Mouse (Mus musculus): ENCODE measurements around the gene Gucy2d.

DNA sequence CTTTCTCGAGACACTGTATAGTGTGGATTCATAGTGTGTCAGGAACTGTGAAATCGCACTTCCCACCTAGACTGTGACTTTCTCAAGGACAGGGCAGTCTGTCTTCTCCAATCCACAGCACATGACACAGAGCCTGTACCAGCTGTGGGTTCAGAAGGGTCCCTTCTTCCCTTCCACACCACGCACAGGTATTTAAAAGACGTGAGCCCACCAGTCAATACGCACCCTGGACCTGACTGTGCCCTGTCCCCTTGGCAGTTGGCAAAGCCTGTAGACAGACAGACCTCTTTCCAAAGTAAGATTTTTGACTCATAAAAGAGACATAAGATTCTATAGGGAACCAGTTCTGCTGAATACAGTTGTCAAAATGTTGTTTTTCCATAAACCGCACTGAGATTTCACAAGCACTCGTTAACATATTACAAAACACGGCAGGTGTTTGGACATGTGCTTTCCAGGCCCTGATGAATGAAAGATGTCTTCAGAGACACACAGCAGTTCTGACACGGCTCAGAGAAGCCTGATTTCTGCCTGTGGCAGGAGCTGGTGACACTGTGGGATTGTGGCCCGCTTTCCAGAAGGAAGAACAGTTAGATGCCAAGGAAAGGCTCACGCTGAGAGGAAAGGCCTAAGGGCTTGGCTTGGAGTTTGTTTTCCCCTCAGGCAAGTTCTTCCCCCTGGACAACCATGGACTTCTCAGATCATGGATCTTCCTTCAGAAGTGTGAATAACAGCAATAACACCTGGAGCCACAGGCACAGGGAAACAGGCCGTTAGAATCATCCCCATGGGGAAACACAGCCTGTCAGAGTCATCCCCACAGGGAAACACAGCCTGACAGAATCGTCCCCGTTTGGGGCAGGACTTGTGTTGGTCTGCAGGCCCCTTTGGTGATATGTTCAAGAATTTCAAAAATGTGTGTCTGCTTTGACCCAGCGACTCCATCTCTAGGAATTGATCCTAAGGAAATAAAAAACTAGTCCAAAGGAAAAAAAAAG is 71.0 kb downstream of the Gucy2d start:
- no peak for TF ChIP-seq CTCF (IDR thresholded peaks at IDR 0.05; ENCODE audit: insufficient read depth, low read depth, low read length)
- TF ChIP-seq POLR2A (IDR thresholded peaks at IDR 0.05; ENCODE audit: insufficient read depth, low read depth, low read length) = no peak
